21 mouse cellular contexts compared by ENCODE assay signal in the genomic region with DNA sequence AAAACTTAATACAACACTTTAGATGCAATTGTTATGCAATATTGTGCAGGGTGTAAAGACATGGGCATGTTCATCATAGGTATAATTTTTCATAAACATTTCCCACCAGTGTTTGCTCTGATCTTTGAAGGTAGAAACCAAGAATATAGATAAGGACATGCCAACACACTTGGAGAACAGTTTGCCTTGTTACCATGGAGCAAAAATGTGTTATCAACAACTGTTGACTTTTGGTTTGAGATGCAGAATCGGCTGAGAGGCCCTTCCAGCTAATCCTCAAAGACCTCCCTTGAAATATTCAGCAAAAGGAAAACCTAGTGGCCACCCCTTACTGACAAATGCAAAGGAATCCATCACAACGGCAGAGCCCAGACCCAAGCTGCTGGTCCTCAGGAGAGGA.
"Had no signal": no experiment of that assay in that cellular context is flagged by ENCODE, and none has a peak within 500 bp of the region (broad histone marks: within the 10 kb centered on the region; RNA-seq: fewer than 3 reads in every experiment).

No protein-coding gene starts in this region.

- H3K4me2 ChIP-seq: lung, embryonic 15.5 days; midbrain, embryonic 12.5 days; neural tube, embryonic 13.5 days; neural tube, embryonic 15.5 days had no signal

- H3K27me3 ChIP-seq: liver, embryonic 15.5 days; lung, embryonic 15.5 days; megakaryocyte, embryonic 14.5 days; midbrain, embryonic 12.5 days; neural tube, embryonic 13.5 days; neural tube, embryonic 15.5 days had no signal

- DNase-seq: lung, adult 2 months; lung, postnatal 4 days; midbrain, embryonic 14.5 days; retina, postnatal 1 day; right cerebral cortex, adult 18-20 months; right cerebral cortex, postnatal 25 days; right cerebral cortex, postnatal 4 days; spleen, adult 18-20 months; thymus, adult 2 months; thymus, postnatal 25 days; thymus, postnatal 4 days had no signal

- H3K4me1 ChIP-seq: lung, embryonic 15.5 days; midbrain, embryonic 12.5 days; neural tube, embryonic 13.5 days; neural tube, embryonic 15.5 days had no signal

- H3K27ac ChIP-seq: liver, embryonic 15.5 days; lung, embryonic 15.5 days; midbrain, embryonic 10.5 days; midbrain, embryonic 12.5 days; neural tube, embryonic 13.5 days; neural tube, embryonic 15.5 days had no signal

- H3K36me3 ChIP-seq: lung, embryonic 15.5 days; midbrain, embryonic 10.5 days; midbrain, embryonic 12.5 days had no signal

- H3K9ac ChIP-seq: liver, embryonic 15.5 days; lung, embryonic 15.5 days; midbrain, embryonic 12.5 days; neural tube, embryonic 13.5 days; neural tube, embryonic 15.5 days had no signal

- H3K9me3 ChIP-seq: liver, embryonic 15.5 days; lung, embryonic 15.5 days; megakaryocyte, embryonic 14.5 days; midbrain, embryonic 10.5 days; midbrain, embryonic 12.5 days; neural tube, embryonic 13.5 days; neural tube, embryonic 15.5 days had no signal

- ATAC-seq: lung, postnatal 0 days; midbrain, embryonic 16.5 days had no signal

- H3K4me3 ChIP-seq: liver, embryonic 15.5 days; lung, embryonic 15.5 days; megakaryocyte, embryonic 14.5 days; midbrain, embryonic 10.5 days; midbrain, embryonic 12.5 days; myocyte; neural tube, embryonic 13.5 days; neural tube, embryonic 15.5 days had no signal
